Mouse (Mus musculus): ENCODE measurements around the gene Slc25a41.

GRCm38 (mm10) chr17:56990115-56990746 is 51.2 kb downstream of the Slc25a41 start, which contains the start of gene Clpp:
- TF ChIP-seq CTCF (conservative IDR thresholded peaks at IDR 0.05; ENCODE audit: low read length) (no peak), POU5F1 (IDR thresholded peaks at IDR 0.05; ENCODE audit: borderline replicate concordance, low read length) (no peak)
